Mouse (Mus musculus) right cerebral cortex, postnatal 14 days (tissue): ENCODE results near the gene Mrgprf.

ENCODE experiments used
- DNase-seq: peaks from one replicate; pipeline ENCODE4 v3.0.0; 2022

Mrgprf gene

GRCm38 (mm10) chr7:145301341-145302005 lies 845 bp downstream of the Mrgprf start:
- no peak for DNase-seq

GRCm38 (mm10) chr7:145302488-145303285 lies 2.1 kb downstream of the Mrgprf start:
- DNase-seq: no peak

- no peak for DNase-seq
Observed at GRCm38 (mm10) chr7:145304153-145304552, 3.5 kb downstream of the Mrgprf start.

DNA sequence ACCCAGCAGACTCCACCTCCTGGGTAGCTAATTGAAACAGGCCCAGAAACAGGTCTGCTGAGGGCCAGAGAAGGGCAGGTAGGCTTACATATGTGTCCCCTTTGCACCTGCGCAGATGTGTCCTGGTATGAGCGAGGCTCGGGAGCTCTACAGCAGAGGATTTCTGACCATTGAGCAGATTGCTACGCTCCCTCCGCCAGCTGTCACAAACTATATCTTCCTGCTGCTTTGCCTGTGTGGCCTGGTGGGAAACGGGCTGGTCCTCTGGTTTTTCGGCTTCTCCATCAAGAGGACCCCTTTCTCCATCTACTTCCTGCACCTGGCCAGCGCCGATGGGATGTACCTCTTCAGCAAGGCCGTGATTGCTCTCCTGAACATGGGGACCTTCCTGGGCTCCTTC lies 7.0 kb downstream of the Mrgprf start:
- DNase-seq: no peak

GRCm38 (mm10) chr7:145308061-145308675 lies 7.5 kb downstream of the Mrgprf start:
- no peak for DNase-seq

- DNase-seq: no peak
Observed at GRCm38 (mm10) chr7:145308866-145309265, 8.2 kb downstream of the Mrgprf start.

- DNase-seq: no peak
Observed at GRCm38 (mm10) chr7:145309877-145310276, 9.2 kb downstream of the Mrgprf start.

GRCm38 (mm10) chr7:145310526-145310925 lies 9.9 kb downstream of the Mrgprf start:
- no peak for DNase-seq

- no peak for DNase-seq
Observed at GRCm38 (mm10) chr7:145312137-145312536, 11.5 kb downstream of the Mrgprf start.

GRCm38 (mm10) chr7:145314785-145315411 lies 14.3 kb downstream of the Mrgprf start, which contains the start of gene Mrgprd:
Gene Mrgprd, plus strand, starts transcription at chr7:145314835.
- no peak for DNase-seq

DNA sequence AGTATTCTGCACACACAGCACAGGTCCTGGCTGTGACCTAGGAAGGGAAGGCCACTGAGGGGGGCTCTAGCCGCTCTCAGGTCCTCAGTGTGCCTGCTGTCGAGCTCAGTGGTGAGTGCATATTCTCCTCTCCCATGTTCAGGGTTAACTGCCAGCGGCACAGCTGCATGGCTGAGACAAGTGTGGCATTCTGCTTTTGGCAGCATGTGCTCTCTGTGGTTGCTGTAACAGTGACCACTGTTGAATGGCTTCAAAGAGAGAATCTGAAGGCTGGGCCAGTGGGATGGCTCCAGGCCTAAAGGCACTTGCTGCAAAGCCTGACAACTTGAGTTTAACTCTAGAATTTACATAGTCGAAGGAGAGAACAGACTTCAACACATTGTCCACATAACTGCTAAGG lies 16.9 kb downstream of the Mrgprf start:
- no peak for DNase-seq

DNA sequence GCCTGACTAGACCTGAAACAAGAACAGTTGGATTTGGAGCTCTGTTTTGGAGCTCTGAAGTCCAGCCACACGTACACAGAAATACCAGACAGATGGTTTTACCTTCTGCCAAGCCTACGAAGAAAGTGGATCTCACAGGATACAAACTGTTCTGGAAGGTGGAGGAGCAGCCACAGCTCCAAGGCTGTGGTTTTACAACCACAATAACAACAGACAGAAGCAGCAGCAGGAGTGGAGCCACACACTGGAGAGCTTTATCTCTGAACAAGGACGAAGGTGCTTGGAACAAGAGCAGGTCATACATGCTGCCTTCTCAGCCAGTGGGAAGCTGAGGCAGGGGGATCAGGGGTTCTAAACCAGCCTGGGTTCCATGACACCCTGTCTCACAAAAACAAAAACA lies 18.9 kb downstream of the Mrgprf start:
- DNase-seq: no peak

- no peak for DNase-seq
Observed at GRCm38 (mm10) chr7:145323607-145324006, 23.0 kb downstream of the Mrgprf start.

DNA sequence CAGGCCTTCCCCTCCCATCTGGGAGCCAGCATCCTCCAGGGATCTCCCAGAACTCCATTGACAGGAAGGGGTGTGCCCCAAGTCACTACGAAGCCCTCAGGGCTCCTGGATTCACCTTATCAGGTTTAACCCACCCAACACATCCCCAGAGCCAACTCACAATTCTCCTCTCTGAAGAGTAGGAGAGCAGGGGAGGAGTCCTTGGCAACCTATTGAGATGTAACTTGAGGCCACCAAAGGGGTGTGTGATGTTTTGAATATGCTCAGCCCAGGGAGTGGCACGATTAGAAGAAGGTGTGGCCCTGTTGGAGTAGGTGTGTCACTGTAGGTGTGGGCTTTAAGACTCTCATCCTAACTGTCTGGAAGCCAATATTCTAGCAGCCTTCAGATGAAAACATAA lies 25.1 kb downstream of the Mrgprf start:
- no peak for DNase-seq

DNA sequence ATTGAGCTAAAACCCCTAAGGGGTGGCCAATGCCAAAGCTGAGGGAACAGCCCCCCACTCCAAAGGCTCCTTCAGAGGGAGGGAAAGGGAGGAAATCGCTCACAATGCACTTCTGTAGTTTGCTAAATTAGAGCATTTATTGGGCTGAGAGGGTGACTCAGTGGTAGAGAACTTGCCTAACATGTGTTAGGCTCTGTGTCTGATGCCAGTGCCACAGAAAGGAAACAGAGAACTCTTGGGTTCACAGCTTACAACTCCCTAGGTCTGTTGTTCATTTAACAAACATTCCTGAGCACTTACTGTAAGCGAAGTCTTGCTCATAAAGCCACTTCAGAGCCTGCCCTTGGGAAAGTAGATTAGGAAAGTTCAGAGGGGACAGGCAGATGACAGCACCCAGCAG lies 29.4 kb downstream of the Mrgprf start:
- no peak for DNase-seq

DNA sequence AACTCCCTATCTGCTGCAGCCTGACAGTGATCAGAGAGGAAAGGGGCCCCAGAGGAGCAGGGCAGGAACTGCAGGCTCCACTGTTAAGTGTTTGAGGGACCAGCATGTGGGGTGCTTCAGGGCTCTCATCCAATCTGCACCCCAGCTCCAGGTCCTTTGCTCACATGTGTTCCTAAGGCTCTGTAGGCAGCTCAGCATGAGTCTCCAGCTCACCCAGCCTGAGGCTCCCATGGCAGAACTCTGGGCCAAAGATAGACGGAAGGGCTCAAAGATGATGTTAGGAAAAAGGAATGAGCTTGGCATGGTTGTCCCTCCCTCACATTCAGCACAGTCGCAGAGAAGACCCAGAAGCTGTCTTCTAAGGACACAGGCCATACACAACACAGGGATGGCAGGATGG lies 30.0 kb downstream of the Mrgprf start:
- no peak for DNase-seq

DNA sequence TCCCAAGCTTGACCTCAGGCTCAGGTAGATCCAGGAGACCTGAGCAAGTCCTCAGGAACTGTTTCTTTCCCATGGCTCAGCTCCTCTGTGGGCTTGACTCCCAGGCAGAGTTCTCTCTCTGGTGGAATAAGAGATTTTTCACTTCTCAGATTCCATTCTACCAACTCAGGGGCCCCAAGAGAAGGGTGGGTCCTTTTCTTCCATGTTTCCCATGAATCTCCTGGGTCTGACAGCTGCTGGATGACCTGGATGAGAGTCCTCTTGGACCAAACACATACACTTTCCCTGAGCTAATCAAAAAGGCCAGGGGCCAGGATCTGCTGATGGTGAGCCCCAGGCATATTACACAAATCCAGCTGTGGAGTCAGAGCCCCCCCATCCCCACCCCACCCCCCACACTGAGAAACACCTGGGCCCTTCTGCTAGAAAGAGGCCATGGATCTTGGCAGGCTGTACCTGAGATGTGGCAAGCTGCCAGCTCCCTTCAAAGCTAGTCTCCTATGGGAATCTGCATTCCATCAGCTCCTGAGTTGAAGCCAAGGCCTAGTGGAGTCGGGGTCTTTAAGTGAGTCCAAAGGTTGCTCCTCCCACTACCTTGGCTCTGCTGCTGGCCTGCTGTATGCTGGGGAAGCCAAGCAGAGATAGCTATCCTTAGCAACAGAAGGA lies 31.9 kb downstream of the Mrgprf start:
- no peak for DNase-seq

DNA sequence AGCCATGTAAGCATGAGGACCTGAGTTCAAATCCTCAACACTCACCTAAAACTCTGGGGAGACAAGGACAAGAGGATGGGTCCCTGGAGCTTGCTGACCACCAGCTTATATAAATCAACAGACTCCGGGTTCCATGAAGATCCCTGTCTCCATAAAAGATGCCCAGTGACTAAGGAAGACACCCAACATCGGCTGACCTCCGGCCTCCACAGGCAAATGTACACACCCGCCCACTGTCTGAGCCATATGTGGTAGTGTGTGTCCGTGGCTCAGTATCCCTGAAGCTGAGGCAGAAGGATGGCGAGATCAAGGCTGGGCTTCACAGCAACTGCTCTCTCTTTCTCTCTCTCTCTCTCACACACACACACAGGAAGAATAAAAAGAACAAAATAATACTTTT lies 33.3 kb downstream of the Mrgprf start:
- DNase-seq: no peak

DNA sequence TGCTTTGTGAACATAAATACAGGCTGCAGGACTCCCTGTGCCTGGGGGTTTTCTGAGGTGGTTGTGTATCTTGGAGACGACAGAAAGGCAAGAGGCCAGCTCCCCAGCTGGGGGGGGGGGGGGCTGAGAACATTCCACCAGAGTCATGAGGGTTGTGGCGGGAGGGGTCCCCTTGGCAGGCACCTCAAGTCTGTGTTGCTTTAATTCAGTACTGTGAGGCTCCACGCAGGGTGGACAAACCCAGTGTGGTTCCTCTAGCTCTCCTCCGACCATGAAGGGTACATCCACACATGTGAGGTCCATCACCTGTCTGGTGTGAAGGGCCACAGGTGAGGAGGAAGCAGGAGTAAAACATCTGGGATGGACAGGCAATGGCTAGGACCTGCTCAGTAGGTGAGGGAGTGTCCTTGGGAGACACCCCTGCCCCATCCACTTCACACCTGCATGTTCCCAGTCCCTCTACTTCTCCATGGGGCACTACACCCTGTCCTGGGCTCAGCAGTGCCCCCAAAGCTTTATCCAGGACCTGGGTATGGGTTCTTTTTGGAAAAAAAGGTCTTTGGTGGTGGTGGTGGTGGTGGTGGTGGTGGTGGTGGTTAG lies 33.9 kb downstream of the Mrgprf start:
- DNase-seq: no peak

GRCm38 (mm10) chr7:145335199-145335598 lies 34.6 kb downstream of the Mrgprf start:
- DNase-seq: no peak

DNA sequence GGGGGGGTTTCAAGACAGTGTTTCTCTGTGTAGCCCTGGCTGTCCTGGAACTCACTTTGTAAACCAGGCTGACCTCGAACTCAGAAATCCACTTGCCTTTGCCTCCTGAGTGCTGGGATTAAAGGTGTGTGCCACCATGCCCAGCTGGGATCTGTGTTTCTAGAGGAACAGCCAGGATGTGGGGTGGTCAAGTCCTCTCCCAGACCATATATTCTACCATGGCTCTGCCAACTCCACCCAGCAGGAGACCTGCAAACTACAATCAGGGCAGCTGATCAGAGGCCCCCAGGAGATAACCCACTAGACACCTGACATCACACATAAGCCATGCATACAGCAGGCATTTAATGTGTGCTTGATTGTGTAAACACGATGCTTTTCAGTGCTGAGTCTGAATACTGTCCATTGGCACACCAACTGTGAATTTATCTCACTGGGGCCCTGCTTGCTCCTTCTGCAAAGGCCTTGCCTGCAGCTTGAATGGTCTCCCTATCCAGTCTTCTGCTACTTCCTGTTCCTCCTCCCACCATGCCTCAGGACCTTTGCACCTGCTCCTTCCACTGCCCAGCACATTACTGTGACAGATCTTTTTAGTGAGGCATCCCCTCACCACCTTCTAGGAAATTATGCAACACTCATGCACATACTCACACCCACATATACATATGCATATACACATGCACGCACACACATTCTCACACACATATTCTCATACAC lies 35.1 kb downstream of the Mrgprf start:
- DNase-seq: no peak

DNA sequence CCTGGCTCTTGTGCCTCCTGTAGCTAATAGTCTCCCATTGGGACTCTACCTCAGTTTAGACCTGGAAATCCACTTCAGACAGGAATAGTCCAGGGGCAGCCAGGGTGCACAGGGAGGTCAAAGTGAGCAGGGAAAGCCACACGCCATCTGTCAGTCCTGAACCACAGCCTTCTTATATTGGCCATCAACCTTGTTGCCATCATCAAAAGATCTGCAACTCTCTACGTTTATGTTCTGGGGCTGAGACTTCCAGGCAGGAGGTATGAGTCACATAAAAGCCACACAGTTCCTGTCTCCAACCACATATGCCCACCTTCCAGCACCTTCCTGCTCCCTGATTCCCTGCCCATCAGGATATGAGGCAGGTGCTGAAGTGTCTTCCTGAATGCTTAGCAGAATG lies 37.3 kb downstream of the Mrgprf start:
- DNase-seq: no peak
